Mouse (Mus musculus): Measurements from ENCODE around the gene Uqcr11. TPM values are rescaled to one million over a fixed set of nuclear protein-coding genes. Genes with fewer than 3 reads are reported as not detected.

Uqcr11 gene
- total and polyA plus RNA-seq, 3 experiments: 1,743 to 5,192 (median 1,981) TPM

DNA sequence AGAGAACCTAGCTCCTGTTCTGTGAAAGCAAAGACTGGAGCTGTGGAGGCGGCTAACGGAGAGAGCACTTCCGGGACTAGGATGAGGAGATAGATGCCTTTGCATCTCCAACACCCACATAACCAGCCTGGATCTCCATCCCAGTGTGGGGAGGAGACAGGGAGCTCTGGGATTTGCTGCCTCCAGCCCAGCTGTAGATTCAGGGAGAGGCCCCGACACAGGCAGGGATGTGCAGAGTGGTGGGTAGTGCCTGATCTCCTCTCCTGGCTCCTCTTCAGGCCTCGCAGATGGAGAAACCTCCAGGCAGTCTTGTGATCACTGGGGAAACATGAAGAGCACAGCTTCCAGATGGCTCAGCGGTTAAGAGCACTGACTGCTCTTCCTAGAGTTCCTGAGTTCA is 33.9 kb downstream of the Uqcr11 start:
- no peak overlapping the region for H3K27ac ChIP-seq
- no peak overlapping the region for H3K9ac ChIP-seq (ENCODE audit: low read depth, low read length)
- 76% methylated on average over 6 of the region's 6 CpGs for WGBS
- intact Hi-C loops (cut with DNase I): loop anchor here (5.0 kb wide), 1 partner anchor 195 kb away; the partner anchor contains the start of gene Efna2
- no peaks in the 10 kb centered on the region for H3K79me2 ChIP-seq (replicated peaks; ENCODE audit: control insufficient read depth, insufficient read depth, low read length)
- TF ChIP-seq CTCF (IDR thresholded peaks at IDR 0.05): no peak
- no peak for TF ChIP-seq POLR2A (IDR thresholded peaks at IDR 0.05; ENCODE audit: insufficient read depth, low read depth, low read length)
- no peak for TF ChIP-seq EP300 (IDR thresholded peaks at IDR 0.05; ENCODE audit: insufficient read depth, low read depth, low read length)
- H3K4me3 ChIP-seq: no peak overlapping the region
- no peaks in the 10 kb centered on the region for H3K36me3 ChIP-seq (ENCODE audit: control insufficient read depth, insufficient read depth, low read length)
- no peaks in the 10 kb centered on the region for H3K4me1 ChIP-seq (ENCODE audit: control insufficient read depth, insufficient read depth, low read length)
- no peaks in the 10 kb centered on the region for H3K27me3 ChIP-seq (ENCODE audit: control insufficient read depth, insufficient read depth, low read length)
- no peak for DNase-seq

DNA sequence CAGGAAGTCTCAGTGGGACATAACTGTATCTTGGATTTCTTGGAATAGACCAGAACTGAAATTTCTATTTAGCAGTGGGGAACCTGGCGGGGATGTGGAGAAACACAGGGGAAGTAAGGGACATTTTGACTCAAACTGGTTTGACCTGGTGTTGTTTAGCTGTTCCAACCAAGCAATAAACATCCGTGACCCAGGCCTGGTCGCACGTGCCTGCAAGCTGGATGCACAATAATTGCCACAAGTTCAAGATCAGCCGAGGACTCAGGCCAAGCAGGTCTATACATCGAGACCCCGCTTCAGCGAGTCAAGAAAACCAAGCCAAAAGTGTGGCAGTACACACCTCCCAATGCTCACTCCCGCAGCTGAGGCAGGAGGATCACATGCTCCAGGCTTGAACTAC is 34.6 kb downstream of the Uqcr11 start:
- H3K79me2 ChIP-seq (replicated peaks; ENCODE audit: control insufficient read depth, insufficient read depth, low read length): no peaks in the 10 kb centered on the region
- no peaks in the 10 kb centered on the region for H3K36me3 ChIP-seq (ENCODE audit: control insufficient read depth, insufficient read depth, low read length)
- DNase-seq: no peak
- WGBS: 65% methylated on average over 9 of the region's 9 CpGs
- no peaks in the 10 kb centered on the region for H3K27me3 ChIP-seq (ENCODE audit: control insufficient read depth, insufficient read depth, low read length)
- no peaks in the 10 kb centered on the region for H3K4me1 ChIP-seq (ENCODE audit: control insufficient read depth, insufficient read depth, low read length)
- TF ChIP-seq POLR2A (IDR thresholded peaks at IDR 0.05; ENCODE audit: insufficient read depth, low read depth, low read length): no peak
- TF ChIP-seq EP300 (IDR thresholded peaks at IDR 0.05; ENCODE audit: insufficient read depth, low read depth, low read length): no peak
- no peak for TF ChIP-seq CTCF (IDR thresholded peaks at IDR 0.05)
- intact Hi-C loops (cut with DNase I): loop anchor here (5.0 kb wide), 1 partner anchor 195 kb away; the partner anchor contains the start of gene Efna2
- no peak overlapping the region for H3K27ac ChIP-seq
- H3K4me3 ChIP-seq: no peak overlapping the region
- H3K9ac ChIP-seq (ENCODE audit: low read depth, low read length): no peak overlapping the region

DNA sequence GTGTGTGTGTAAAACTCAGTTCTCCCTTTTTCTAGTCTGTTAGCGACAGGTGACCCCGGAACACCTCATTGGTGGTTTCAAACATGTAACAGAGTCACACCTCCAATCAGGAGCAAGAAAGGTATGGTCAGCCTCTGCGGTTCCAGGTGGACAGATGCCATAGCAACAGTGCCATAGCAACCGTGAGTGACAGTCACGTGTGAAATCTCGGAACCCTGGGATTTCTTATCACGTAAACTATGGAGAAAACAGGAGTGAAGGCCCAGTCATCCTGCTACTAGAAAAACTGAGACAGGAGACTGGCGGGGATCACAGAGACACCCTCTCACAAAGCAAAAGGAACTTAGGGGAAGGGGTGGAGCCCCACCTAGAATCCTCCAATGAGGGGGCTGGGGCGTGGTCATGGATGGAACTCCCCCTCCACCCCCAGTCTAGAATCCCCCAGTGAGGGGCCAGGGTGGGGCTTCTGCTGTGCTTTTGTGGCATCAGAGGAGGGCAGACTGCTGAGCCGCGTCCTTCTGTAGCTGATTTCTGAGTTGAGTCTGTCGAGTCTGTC is 35.1 kb downstream of the Uqcr11 start:
- H3K4me1 ChIP-seq (ENCODE audit: control insufficient read depth, insufficient read depth, low read length): no peaks in the 10 kb centered on the region
- no peaks in the 10 kb centered on the region for H3K36me3 ChIP-seq (ENCODE audit: control insufficient read depth, insufficient read depth, low read length)
- no peak for DNase-seq
- no peak overlapping the region for H3K27ac ChIP-seq
- H3K27me3 ChIP-seq (ENCODE audit: control insufficient read depth, insufficient read depth, low read length): no peaks in the 10 kb centered on the region
- H3K9ac ChIP-seq (ENCODE audit: low read depth, low read length): no peak overlapping the region
- no peak overlapping the region for H3K4me3 ChIP-seq
- no peak for TF ChIP-seq CTCF (IDR thresholded peaks at IDR 0.05)
- TF ChIP-seq POLR2A (IDR thresholded peaks at IDR 0.05; ENCODE audit: insufficient read depth, low read depth, low read length): no peak
- TF ChIP-seq EP300 (IDR thresholded peaks at IDR 0.05; ENCODE audit: insufficient read depth, low read depth, low read length): no peak
- WGBS: 13% methylated on average over 12 of the region's 12 CpGs
- H3K79me2 ChIP-seq (replicated peaks; ENCODE audit: control insufficient read depth, insufficient read depth, low read length): no peaks in the 10 kb centered on the region
- intact Hi-C loops (cut with DNase I): loop anchor here (5.0 kb wide), 1 partner anchor 194 kb away; the partner anchor contains the start of gene Efna2

DNA sequence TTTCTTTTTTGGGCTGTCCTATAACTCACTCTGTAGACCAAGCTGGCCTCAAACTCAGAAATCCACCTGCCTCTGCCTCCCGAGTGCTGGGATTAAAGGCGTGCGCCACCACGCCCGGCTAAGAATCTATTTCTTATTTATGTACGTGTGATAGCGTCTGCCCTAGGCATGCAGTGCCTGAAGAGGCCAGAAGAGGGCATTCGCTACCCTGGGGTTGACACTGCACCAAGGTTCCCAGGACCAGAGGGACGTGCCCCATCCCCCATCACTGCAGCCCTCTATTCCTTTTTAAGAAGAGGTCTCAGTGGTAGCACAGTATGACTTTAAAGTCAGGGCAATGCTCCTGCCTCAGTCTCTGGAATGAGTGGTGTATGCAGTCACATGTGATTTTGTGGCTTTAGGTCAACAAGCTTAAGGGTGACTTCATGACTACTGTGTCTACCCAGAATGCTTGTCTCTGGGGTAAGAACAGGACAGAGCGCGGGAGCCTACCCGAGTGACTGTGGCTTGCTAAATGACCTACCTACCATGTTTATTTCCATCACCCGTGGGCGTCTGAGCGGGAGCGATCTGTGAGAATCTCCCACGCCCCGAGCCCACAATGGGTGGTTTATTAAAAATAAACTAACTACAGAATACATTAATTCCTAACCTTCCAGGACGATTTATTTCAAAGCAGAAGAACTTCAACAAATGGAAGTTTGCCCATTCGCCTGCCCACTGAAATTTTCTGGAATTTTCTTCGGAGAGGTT is 36.5 kb downstream of the Uqcr11 start:
- Histone ChIP-seq H3K79me2 (replicated peaks; ENCODE audit: control insufficient read depth, insufficient read depth, low read length) (no peaks in the 10 kb centered on the region), H3K36me3 (ENCODE audit: control insufficient read depth, insufficient read depth, low read length) (no peaks in the 10 kb centered on the region), H3K4me3 (no peak overlapping the region), H3K9ac (ENCODE audit: low read depth, low read length) (no peak overlapping the region), H3K27ac (no peak overlapping the region), H3K27me3 (ENCODE audit: control insufficient read depth, insufficient read depth, low read length) (no peaks in the 10 kb centered on the region), H3K4me1 (ENCODE audit: control insufficient read depth, insufficient read depth, low read length) (no peaks in the 10 kb centered on the region)
- TF ChIP-seq CTCF (IDR thresholded peaks at IDR 0.05) (peak; percentile 52), EP300 (IDR thresholded peaks at IDR 0.05; ENCODE audit: insufficient read depth, low read depth, low read length) (no peak)
- WGBS: 70% methylated on average over 21 of the region's 21 CpGs
- DNase-seq: no peak
- intact Hi-C loops (cut with DNase I): loop anchor here (5.0 kb wide), 1 partner anchor 193 kb away; the partner anchor contains the start of gene Efna2

DNA sequence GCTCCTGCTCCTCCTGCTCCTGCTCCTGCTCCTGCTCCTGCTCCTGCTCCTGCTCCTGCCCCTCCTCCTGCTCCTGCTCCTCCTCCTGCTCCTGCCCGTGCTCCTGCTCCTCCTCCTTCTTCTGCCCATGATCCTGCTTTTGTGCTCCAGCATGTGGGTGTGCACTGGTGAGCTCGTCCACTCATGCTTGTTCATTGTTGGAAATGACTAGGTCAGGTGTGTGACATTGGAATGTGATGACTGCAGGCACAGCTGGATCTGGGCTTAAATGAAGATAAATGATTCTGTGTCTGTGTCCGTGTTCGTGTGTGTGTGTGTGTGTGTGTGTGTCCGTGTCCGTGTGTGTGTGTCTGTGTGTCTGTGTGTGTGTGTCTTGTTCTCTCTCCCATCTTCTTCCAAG is 38.2 kb downstream of the Uqcr11 start:
- no peaks in the 10 kb centered on the region for H3K36me3 ChIP-seq (ENCODE audit: control insufficient read depth, insufficient read depth, low read length)
- no peak overlapping the region for H3K27ac ChIP-seq
- TF ChIP-seq POLR2A (IDR thresholded peaks at IDR 0.05; ENCODE audit: insufficient read depth, low read depth, low read length) (no peak), CTCF (IDR thresholded peaks at IDR 0.05) (no peak), EP300 (IDR thresholded peaks at IDR 0.05; ENCODE audit: insufficient read depth, low read depth, low read length) (no peak)
- no peak for DNase-seq
- intact Hi-C loops (cut with DNase I): no loop called here
- no peaks in the 10 kb centered on the region for H3K27me3 ChIP-seq (ENCODE audit: control insufficient read depth, insufficient read depth, low read length)
- H3K9ac ChIP-seq (ENCODE audit: low read depth, low read length): no peak overlapping the region
- 87% methylated on average over 6 of the region's 6 CpGs for WGBS
- no peaks in the 10 kb centered on the region for H3K79me2 ChIP-seq (replicated peaks; ENCODE audit: control insufficient read depth, insufficient read depth, low read length)
- no peak overlapping the region for H3K4me3 ChIP-seq
- H3K4me1 ChIP-seq (ENCODE audit: control insufficient read depth, insufficient read depth, low read length): no peaks in the 10 kb centered on the region

DNA sequence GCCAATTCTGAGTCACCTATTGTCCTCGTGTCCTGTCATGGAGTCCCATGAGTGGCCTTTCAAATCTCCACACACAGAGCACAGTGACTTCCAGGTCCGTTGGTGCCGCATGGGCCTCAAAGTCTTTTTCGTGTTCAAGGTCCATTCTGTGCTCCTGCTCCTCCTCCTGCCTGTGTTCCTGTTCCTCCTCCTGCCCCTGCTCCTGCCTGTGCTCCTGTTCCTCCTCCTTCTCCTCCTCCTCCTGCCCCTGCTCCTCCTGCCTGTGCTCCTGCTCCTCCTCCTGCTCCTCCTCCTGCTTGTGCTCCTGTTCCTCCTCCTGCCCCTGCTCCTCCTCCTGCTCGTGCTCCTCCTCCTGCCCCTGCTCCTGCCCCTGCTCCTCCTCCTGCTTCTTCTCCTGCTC is 38.7 kb downstream of the Uqcr11 start:
- Histone ChIP-seq H3K27me3 (ENCODE audit: control insufficient read depth, insufficient read depth, low read length) (no peaks in the 10 kb centered on the region), H3K79me2 (replicated peaks; ENCODE audit: control insufficient read depth, insufficient read depth, low read length) (no peaks in the 10 kb centered on the region), H3K4me1 (ENCODE audit: control insufficient read depth, insufficient read depth, low read length) (no peaks in the 10 kb centered on the region), H3K9ac (ENCODE audit: low read depth, low read length) (no peak overlapping the region), H3K36me3 (ENCODE audit: control insufficient read depth, insufficient read depth, low read length) (no peaks in the 10 kb centered on the region), H3K27ac (no peak overlapping the region), H3K4me3 (no peak overlapping the region)
- intact Hi-C loops (cut with DNase I): no loop called here
- DNase-seq: no peak
- 45% methylated on average over 5 of the region's 5 CpGs for WGBS
- TF ChIP-seq POLR2A (IDR thresholded peaks at IDR 0.05; ENCODE audit: insufficient read depth, low read depth, low read length) (no peak), EP300 (IDR thresholded peaks at IDR 0.05; ENCODE audit: insufficient read depth, low read depth, low read length) (no peak), CTCF (IDR thresholded peaks at IDR 0.05) (no peak)
